Mouse (Mus musculus) myocyte (in vitro differentiated cells): Measurements from ENCODE around the gene Camk1d.

Experiments used
- CEBPB ChIP-seq: IDR thresholded peaks from 2 replicates; pipeline ENCODE4 v1.6.1; 2011; ENCODE audit warnings: mild to moderate bottlenecking, moderate library complexity; ENCODE audit not compliant: poor library complexity, insufficient read depth, severe bottlenecking
- E2F4 ChIP-seq: IDR thresholded peaks from one replicate; pipeline ENCODE4 v1.6.1; 2011; ENCODE audit warnings: mild to moderate bottlenecking, control low read depth, moderate library complexity; ENCODE audit not compliant: insufficient read depth
- MAX ChIP-seq: IDR thresholded peaks from one replicate; pipeline ENCODE4 v1.6.1; 2011; ENCODE audit warnings: low read depth, mild to moderate bottlenecking, control low read depth
- MYOG ChIP-seq, 3 experiments: IDR thresholded peaks; one replicate each; pipeline ENCODE4 v1.6.1; 2011; ENCODE audit warnings: control low read depth in 2 of 3, low read depth in 2 of 3, mild to moderate bottlenecking in 2 of 3; ENCODE audit not compliant: insufficient read length in 2 of 3, control insufficient read depth in 1 of 3, insufficient read depth in 1 of 3
- POLR2A ChIP-seq: IDR thresholded peaks from one replicate; pipeline ENCODE4 v1.6.1; 2011; ENCODE audit warnings: low read depth, mild to moderate bottlenecking, control low read depth, moderate library complexity; ENCODE audit not compliant: insufficient read length
- POLR2AphosphoS2 ChIP-seq: IDR thresholded peaks from one replicate; pipeline ENCODE4 v1.6.1; 2011; ENCODE audit warnings: low read depth, control low read depth; ENCODE audit not compliant: insufficient read length
- REST ChIP-seq: IDR thresholded peaks from one replicate; pipeline ENCODE4 v1.6.1; 2011; ENCODE audit warnings: mild to moderate bottlenecking, control low read depth, moderate library complexity; ENCODE audit not compliant: insufficient read depth, insufficient read length
- TCF12 ChIP-seq: IDR thresholded peaks from one replicate; pipeline ENCODE4 v1.6.1; 2011; ENCODE audit warnings: mild to moderate bottlenecking, control low read depth; ENCODE audit not compliant: poor library complexity, insufficient read depth, severe bottlenecking
- USF1 ChIP-seq: IDR thresholded peaks from one replicate; pipeline ENCODE4 v1.6.1; 2011; ENCODE audit warnings: low read depth, mild to moderate bottlenecking, control low read depth, moderate library complexity

DNA sequence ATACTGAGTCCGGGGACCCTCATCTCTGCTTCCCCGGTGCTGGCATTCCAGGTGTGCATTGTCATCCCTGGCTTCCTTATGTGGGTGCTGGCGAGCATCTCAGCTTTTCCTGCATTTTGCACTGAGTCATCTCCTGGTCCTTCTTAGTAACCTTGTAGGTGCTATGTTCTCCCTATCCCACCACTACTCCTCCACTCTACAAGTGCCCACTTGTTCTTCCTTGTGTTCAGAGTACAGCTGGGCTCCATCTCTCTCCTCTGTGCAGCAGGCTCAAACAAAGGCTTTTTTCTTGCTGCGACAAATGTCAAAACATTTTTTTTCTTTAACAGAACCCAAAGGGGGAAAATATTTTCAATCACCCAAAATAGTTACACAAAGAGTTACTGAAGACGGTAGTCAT is 356.3 kb downstream of the Camk1d start:
- TF ChIP-seq POLR2AphosphoS2 (no peak), POLR2A (no peak), REST (no peak), MAX (no peak), TCF12 (no peak), USF1 (no peak), CEBPB (no peak), E2F4 (no peak), MYOG (IDR thresholded peaks at IDR 0.05; ENCODE audit: control insufficient read depth in 1 of 3, insufficient read depth in 1 of 3, insufficient read length in 2 of 3, low read depth in 2 of 3) (no peak)
